In the genomic region with DNA sequence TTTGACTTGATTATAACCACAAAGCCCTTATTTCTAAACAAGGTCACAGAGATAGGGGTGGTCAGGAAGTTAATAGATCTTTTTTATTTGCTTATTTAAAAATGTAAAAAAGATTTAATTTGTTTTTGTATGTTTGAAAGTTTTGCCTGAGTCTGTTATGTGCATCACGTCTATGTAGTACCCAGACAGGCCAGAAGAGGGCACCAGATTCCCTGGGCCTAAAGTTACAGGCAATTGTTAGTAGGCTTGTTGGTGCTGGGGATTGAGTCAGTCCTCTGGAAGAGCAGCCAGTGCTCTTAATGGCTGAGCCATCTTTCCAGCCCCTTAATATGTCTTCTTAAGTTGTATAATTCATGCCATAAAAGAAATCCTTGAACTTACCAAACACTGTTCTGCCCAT, we compare ENCODE assay signal across 10 mouse cellular contexts.
DNase-seq lines count a peak whose midpoint lies in the region; ATAC-seq and TF ChIP-seq lines count a peak whose summit lies in the region.
"Had no signal": no experiment of that assay in that cellular context is flagged by ENCODE, and none has a peak within 500 bp of the region (broad histone marks: within the 10 kb centered on the region; RNA-seq: fewer than 3 reads in every experiment).

No protein-coding gene starts in this region.

- peak; percentile 40 to 53 for DNase-seq in cerebellum, postnatal 14 days
- no peak for DNase-seq in lung, adult 2 months
- no peak for DNase-seq in lung, postnatal 10 days
- peak; percentile 16 for DNase-seq in c-Kit-negative CD71-positive TER-119-positive erythroid progenitor cells, embryonic 14.5 days (ENCODE audit: low read depth, low spot score)
- DNase-seq in testis, postnatal 10 days (ENCODE audit: low spot score): peak; percentile 62
- DNase-seq in ovary, postnatal 14 days (ENCODE audit: low spot score): no peak
- DNase-seq in midbrain, embryonic 10.5 days (ENCODE audit: low spot score): no peak

- no peaks in the 10 kb centered on the region for H3K36me3 ChIP-seq in midbrain, embryonic 10.5 days
- H3K36me3 ChIP-seq: hindbrain, embryonic 15.5 days had no signal

- no peak for TF ChIP-seq POLR2A in lung, adult 2 months (IDR thresholded peaks at IDR 0.05; ENCODE audit: borderline replicate concordance, extremely low read depth, low read depth, low read length)

- TF ChIP-seq CTCF in lung, adult 2 months (IDR thresholded peaks at IDR 0.05; ENCODE audit: insufficient read depth, low read length): peak; percentile 27; the same call in 1 of the 2 replicates

- no peak for ATAC-seq in cerebellum, adult (ENCODE audit: insufficient number of reproducible peaks, low FRiP score, low TSS enrichment)

- H3K4me1 ChIP-seq in lung, adult 2 months (ENCODE audit: control insufficient read depth, insufficient read depth, low read length): no peaks in the 10 kb centered on the region
- peaks cover 15% of the 10 kb centered on the region for H3K4me1 ChIP-seq in midbrain, embryonic 10.5 days

- WGBS in lung, adult 2 months: 54% methylated on average over 1 of the region's 1 CpGs
- WGBS in midbrain, embryonic 10.5 days: 50% methylated on average over 1 of the region's 1 CpGs

- no peaks in the 10 kb centered on the region for H3K27me3 ChIP-seq in midbrain, embryonic 10.5 days (ENCODE audit: low read depth, poor library complexity, severe bottlenecking)
- H3K27me3 ChIP-seq: hindbrain, embryonic 15.5 days had no signal

- H3K27ac ChIP-seq in midbrain, embryonic 10.5 days (replicated peaks): no peak overlapping the region
- H3K27ac ChIP-seq: hindbrain, embryonic 15.5 days had no signal

- peaks cover 8% of the 10 kb centered on the region for H3K9me3 ChIP-seq in midbrain, embryonic 10.5 days (replicated peaks)
- H3K9me3 ChIP-seq: hindbrain, embryonic 15.5 days had no signal

- no peak overlapping the region for H3K4me3 ChIP-seq in lung, adult 2 months (replicated peaks; ENCODE audit: extremely low read depth, low read depth, low read length)
- H3K4me3 ChIP-seq in midbrain, embryonic 10.5 days: no peak overlapping the region
- H3K4me3 ChIP-seq: erythroblast, embryonic 14.5 days; hindbrain, embryonic 15.5 days had no signal

Comparison
In these comparisons a context has a peak if more than half of its experiments do, and no peak if none do; other contexts are left out.
1. DNase-seq: peak in cerebellum, postnatal 14 days (2 of 2), c-Kit-negative CD71-positive TER-119-positive erythroid progenitor cells, embryonic 14.5 days (single experiment) and testis, postnatal 10 days (single experiment); none in lung, adult 2 months (single experiment), lung, postnatal 10 days (single experiment), ovary, postnatal 14 days (single experiment) and midbrain, embryonic 10.5 days (single experiment).